Mouse (Mus musculus) left cerebral cortex, postnatal 10 days (tissue): ENCODE data around the gene Bloc1s2. TPM values are rescaled to one million over a fixed set of nuclear protein-coding genes. Genes with fewer than 3 reads are reported as not detected.

ENCODE experiments used
- DNase-seq, 2 experiments: peaks; one replicate each; pipeline ENCODE4 v3.0.0; 2021 to 2022; ENCODE audit warnings: low spot score in 2 of 2, mixed read lengths in 1 of 2; ENCODE audit errors: extremely low spot score in 1 of 2
- intact Hi-C: fragments of 180-260 bp; cut with DNase I; formaldehyde crosslinking; loops from one replicate; pipeline ENCODE4 v1.15.1; 2025
- total RNA-seq, 2 experiments: library from RNA; stranded (reverse); gene quantifications; 2 replicates each; pipeline ENCODE4 v1.2.3; 2021

The Bloc1s2 gene
- total RNA-seq: 10 to 100 TPM; 81.9 to 85.7 TPM

DNA sequence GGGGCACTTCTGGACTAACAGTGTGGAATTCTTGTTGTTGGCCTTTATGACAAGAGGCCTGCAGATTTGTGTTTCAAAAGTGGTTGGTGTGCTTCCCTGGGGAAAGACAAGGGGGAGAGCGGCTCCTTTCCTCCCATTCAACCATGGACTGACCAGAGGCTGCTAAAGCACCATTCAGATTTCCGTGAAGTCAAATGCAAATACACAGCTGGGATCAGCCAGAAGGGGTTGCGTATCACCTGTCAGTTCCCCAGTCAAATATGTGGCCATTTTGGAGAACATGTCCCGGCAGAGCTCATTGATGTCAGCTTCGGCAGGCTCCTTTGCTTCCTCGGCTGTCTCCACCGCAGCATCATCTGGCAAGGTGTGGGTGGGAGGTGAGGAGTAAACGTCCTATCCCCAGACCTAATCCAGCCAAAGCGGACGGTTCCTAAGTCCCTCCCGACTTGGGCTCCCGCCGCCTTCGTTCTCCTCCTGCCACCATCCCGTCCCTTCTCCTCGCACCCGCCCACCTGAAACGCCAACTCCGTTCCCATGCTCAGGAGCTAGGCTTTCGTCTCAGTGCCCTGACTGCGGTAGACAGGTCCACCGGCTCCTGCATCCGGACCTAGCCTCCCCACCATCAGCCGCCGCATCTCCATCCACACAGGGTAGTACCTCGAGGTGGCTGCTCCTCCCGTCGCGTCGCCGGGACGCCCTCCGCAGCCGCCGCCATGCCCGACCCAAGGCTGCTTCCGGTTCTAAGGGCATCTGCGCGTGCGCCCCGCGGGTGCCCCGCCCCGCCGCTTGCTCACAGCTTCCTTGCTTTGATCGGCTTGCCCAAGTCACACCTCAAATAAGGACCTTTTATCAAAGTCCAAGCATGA, at the start of gene Bloc1s2:
TSS of gene Bloc1s2 (minus strand) at position 745 of the 866 bp plus-strand sequence.
- intact Hi-C loops: no loop called here
- DNase-seq: peak; percentile 80 to 92

DNA sequence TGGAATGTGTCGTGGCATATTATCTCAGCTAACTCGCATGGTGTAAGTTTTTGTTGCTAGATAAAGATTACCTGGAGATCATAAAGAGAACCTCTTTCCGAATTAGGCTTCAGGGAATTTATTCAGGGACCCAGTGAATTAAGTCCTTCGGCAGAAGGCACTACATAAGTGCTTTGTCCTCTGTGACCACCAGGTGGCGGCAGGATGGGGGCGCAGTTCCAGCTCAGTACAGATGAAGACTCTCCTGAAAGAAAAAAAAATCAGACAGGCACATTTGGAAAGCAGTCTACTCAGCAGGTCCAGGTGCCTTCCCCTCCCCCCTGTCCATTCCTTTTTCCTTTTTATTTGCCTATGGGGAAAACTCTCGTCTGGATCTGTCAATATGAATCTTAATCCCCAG, 48.9 kb upstream of the Bloc1s2 start:
- intact Hi-C loops: loop anchor here (10.0 kb wide), 1 partner anchor 220 kb away; no protein-coding TSS in a partner anchor
- DNase-seq: peak; percentile 53 to 77

- intact Hi-C loops: loop anchor here (10.0 kb wide), 1 partner anchor 221 kb away; no protein-coding TSS in a partner anchor
These were observed 47.7 kb upstream of the Bloc1s2 start for GRCm38 (mm10) chr19:44193906-44194305.

GRCm38 (mm10) chr19:44192342-44192741, 46.1 kb upstream of the Bloc1s2 start, which contains the start of gene Pkd2l1:
TSS of gene Pkd2l1 (minus strand) at chr19:44192442.
- intact Hi-C loops: loop anchor here (10.0 kb wide), 1 partner anchor 222 kb away; no protein-coding TSS in a partner anchor

More at GRCm38 (mm10) chr19:44193906-44194305, 47.7 kb upstream of the Bloc1s2 start:
- no peak for DNase-seq

DNA sequence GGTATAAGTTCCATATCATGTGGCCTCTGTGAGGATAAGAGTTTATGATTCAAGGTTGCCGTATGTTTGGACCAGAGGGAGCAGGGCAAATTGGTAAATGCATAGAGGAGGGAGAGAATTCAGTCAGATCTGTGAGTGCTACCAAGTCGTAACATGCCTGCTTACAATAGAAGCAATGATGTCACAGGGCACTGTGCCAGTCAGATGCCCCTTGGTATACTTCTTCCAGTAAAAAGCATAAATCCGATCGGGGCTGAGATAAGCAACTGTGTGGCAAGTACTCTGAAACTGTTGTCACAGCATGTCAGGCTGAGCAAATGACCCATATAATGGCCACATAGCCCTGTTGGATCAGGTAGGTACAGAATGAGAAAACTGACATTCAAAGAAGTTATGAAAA, 42.8 kb upstream of the Bloc1s2 start:
- DNase-seq: no peak
- intact Hi-C loops: loop anchor here (10.0 kb wide), 1 partner anchor 346 kb away; no protein-coding TSS in a partner anchor

More at GRCm38 (mm10) chr19:44192342-44192741, 46.1 kb upstream of the Bloc1s2 start, which contains the start of gene Pkd2l1:
- no peak for DNase-seq

GRCm38 (mm10) chr19:44183968-44184367, 37.7 kb upstream of the Bloc1s2 start:
- intact Hi-C loops: loop anchor here (10.0 kb wide), 1 partner anchor 351 kb away; no protein-coding TSS in a partner anchor
- DNase-seq: no peak

DNA sequence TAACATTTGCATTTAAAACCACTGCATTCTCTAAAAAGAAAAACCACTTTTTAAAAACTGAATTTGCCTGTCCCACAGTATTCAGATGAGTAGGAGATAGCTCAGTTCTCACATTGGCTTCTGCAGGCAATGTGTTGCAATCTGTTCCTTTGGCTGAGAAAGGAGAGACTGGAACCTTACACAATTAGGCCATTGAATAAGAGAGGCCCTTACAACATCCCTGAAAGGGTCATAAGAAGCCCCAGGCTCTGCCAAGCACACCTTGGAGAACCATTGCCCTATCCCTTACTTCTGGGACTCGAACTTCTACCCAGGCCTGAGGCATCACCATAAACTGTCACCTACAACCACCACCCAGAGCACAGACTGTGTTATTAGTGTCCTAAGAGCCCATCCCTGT, 34.3 kb upstream of the Bloc1s2 start:
- intact Hi-C loops: loop anchor here (10.0 kb wide), 1 partner anchor 354 kb away; no protein-coding TSS in a partner anchor
- no peak for DNase-seq

GRCm38 (mm10) chr19:44176741-44177140, 30.5 kb upstream of the Bloc1s2 start:
- no peak for DNase-seq
- intact Hi-C loops: no loop called here

DNA sequence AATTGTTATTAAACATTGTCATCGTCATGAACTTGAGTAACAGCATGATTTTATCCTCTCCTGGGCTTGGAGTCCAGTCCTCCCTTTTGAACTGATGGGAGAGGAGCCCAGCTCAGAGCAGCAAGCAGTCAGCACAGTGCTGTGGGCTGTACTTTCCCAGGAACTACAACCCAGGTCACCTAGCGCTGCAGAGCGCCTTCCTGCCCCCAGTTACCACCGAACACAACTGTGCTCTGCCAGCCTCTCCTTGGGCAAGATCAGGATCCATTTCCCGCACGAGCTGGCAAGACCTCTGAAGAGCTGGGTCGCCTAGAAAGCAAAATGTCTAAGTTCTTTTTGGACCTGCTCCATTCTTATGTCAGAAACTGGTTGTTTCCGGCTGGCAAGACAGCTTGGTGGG, 28.6 kb upstream of the Bloc1s2 start:
- no peak for DNase-seq
- intact Hi-C loops: no loop called here

GRCm38 (mm10) chr19:44161515-44161914, 15.3 kb upstream of the Bloc1s2 start:
- intact Hi-C loops: loop anchor here (5.0 kb wide), 1 partner anchor 256 kb away; no protein-coding TSS in a partner anchor
- DNase-seq: no peak

GRCm38 (mm10) chr19:44159386-44159785, 13.1 kb upstream of the Bloc1s2 start:
- DNase-seq: no peak
- intact Hi-C loops: no loop called here

DNA sequence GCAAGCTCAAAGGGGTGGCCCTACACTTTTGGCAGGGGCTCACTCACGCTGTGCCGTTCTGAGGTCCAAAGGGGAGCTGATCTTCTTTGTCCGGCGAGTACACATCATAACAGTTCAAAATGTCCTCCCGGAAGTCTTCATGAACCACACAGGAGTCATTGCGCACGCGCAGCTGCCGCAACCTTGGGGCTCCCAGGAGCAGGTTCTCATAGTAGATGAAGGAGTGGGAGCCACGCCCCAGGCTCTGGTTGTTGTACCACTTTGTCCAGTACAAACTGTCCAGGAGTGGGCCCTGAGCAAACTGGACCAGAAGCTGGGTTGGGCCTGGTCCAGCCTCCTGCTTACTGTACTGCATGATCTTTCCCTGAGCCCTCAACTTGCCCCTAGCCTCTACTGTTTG, 10.8 kb upstream of the Bloc1s2 start:
- intact Hi-C loops: no loop called here
- no peak for DNase-seq

GRCm38 (mm10) chr19:44153781-44154180, 7.5 kb upstream of the Bloc1s2 start:
- DNase-seq: no peak

DNA sequence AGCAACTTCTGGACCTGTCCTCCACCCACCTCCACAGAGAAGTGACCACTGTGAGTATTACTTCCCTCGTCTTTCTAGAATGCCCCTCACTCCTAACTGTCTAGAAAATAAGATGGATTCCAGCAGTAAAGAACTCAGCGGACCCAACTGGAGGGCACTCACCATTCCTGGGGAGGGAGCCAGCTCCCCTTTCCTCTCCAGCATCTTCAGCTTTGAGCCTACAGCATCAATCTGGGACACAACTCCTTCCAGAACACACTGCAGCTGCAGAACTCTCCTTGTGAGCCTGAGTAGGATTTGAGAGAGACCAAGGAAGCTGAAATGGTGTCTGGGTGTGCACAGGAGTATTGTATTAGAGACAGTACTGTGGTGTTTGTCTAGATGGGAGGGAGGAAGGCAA, 2.7 kb upstream of the Bloc1s2 start:
- intact Hi-C loops: no loop called here
- no peak for DNase-seq

More at GRCm38 (mm10) chr19:44153781-44154180, 7.5 kb upstream of the Bloc1s2 start:
- intact Hi-C loops: no loop called here

DNA sequence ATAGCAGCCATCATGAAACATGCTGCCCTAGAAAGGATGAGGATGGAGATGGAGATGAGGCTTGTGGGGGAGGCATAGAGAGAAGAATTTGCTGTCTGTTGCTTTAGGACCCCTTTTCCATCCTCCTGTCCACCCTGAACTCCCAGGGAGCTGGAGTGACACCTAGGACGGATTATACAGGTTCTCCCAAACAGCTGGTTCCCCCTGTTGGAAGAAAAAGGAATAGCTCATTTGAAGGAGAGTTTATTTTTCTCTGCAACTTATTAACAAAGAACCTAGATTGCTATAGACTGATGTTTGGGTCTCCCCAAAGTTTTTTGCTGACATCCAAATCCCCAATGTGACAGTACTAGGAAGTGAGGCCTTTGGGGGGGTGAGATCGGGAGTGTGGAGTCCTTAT, 2.1 kb upstream of the Bloc1s2 start:
- intact Hi-C loops: no loop called here
- DNase-seq: no peak

DNA sequence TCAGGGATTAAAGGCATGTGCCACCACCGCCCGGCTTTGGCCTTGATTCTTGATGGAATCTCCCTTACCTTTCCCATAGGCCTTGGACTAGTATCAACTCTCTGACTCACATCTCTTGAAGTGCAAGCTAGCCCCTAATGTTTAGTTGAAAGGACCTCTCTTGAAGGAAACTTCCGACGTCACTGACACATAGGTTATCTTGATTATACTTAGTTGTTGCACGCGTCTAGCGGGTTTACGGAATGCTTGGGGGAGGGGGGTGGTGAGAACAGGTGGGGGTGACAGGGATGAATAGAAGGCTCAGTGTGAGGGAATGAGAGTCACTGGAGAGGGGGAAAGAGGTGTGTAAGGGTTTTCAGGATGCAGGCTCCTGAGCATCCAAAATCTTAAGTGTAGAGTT, 705 bp upstream of the Bloc1s2 start:
- intact Hi-C loops: no loop called here
- DNase-seq: no peak

- intact Hi-C loops: no loop called here
- DNase-seq: no peak
These were observed 278 bp upstream of the Bloc1s2 start for GRCm38 (mm10) chr19:44146568-44146879.

- intact Hi-C loops: no loop called here
These were observed 1.9 kb downstream of the Bloc1s2 start for GRCm38 (mm10) chr19:44144366-44144765.

GRCm38 (mm10) chr19:44135960-44136485, 10.2 kb downstream of the Bloc1s2 start:
- DNase-seq: no peak
- intact Hi-C loops: loop anchor here (10.0 kb wide), 1 partner anchor 809 kb away; no protein-coding TSS in a partner anchor

More at GRCm38 (mm10) chr19:44144366-44144765, 1.9 kb downstream of the Bloc1s2 start:
- no peak for DNase-seq
